In genomic region chr8:10318103-10318502, GRCm38 (mm10) we compare ENCODE assay signal across 20 mouse cellular contexts.
"Had no signal": no experiment of that assay in that cellular context is flagged by ENCODE, and none has a peak within 500 bp of the region (broad histone marks: within the 10 kb centered on the region; RNA-seq: fewer than 3 reads in every experiment).

No protein-coding gene starts in this region.

- H3K36me3 ChIP-seq: kidney, embryonic 15.5 days; limb, embryonic 12.5 days; limb, embryonic 15.5 days; neural tube, embryonic 12.5 days; stomach, embryonic 15.5 days had no signal

- DNase-seq: kidney, adult 2 months; kidney, postnatal 10 days; kidney, postnatal 36 days; left cerebral cortex, postnatal 4 days; liver, postnatal 0 days; lung, embryonic 14.5 days; retina, postnatal 1 day; right cerebral cortex, postnatal 25 days; spleen, adult 18-20 months; thymus, postnatal 25 days had no signal

- H3K9me3 ChIP-seq: kidney, embryonic 15.5 days; limb, embryonic 12.5 days; limb, embryonic 15.5 days; neural tube, embryonic 12.5 days; neural tube, embryonic 15.5 days; stomach, embryonic 15.5 days had no signal

- H3K27me3 ChIP-seq: limb, embryonic 12.5 days; limb, embryonic 15.5 days; neural tube, embryonic 12.5 days; neural tube, embryonic 15.5 days; stomach, embryonic 15.5 days had no signal

- H3K27ac ChIP-seq: kidney, embryonic 15.5 days; limb, embryonic 12.5 days; limb, embryonic 15.5 days; liver, embryonic 14.5 days; macrophage; neural tube, embryonic 12.5 days; neural tube, embryonic 15.5 days; stomach, embryonic 15.5 days had no signal

- H3K9ac ChIP-seq: kidney, embryonic 15.5 days; limb, embryonic 12.5 days; limb, embryonic 15.5 days; liver, embryonic 14.5 days; liver, postnatal 0 days; lung, embryonic 14.5 days; neural tube, embryonic 12.5 days; neural tube, embryonic 15.5 days; stomach, embryonic 15.5 days had no signal

- ATAC-seq: liver, postnatal 0 days; lung, postnatal 0 days had no signal

- H3K4me1 ChIP-seq: kidney, embryonic 15.5 days; limb, embryonic 12.5 days; limb, embryonic 15.5 days; neural tube, embryonic 12.5 days; neural tube, embryonic 15.5 days; stomach, embryonic 15.5 days had no signal

- H3K4me2 ChIP-seq: kidney, embryonic 15.5 days; limb, embryonic 12.5 days; limb, embryonic 15.5 days; liver, embryonic 11.5 days; lung, embryonic 14.5 days; neural tube, embryonic 12.5 days; neural tube, embryonic 15.5 days; stomach, embryonic 15.5 days had no signal

- H3K4me3 ChIP-seq: kidney, embryonic 15.5 days; limb, embryonic 12.5 days; limb, embryonic 15.5 days; neural tube, embryonic 12.5 days; neural tube, embryonic 15.5 days; stomach, embryonic 15.5 days had no signal
